Mouse (Mus musculus) adrenal gland, postnatal 14 days (tissue): Measurements from ENCODE around the gene Zmynd10. TPM values are rescaled to one million over a fixed set of nuclear protein-coding genes. Genes with fewer than 3 reads are reported as not detected.

ENCODE experiments used
- DNase-seq: peaks from one replicate; pipeline ENCODE4 v3.0.0; 2021; ENCODE audit warnings: mixed read lengths
- total RNA-seq: library from RNA; stranded (reverse); gene quantifications from 2 replicates; pipeline ENCODE4 v1.2.3, GENCODE M21; 2021

Zmynd10 gene
- total RNA-seq, 1 experiment from 2014 or later, result 0.19 TPM

DNA sequence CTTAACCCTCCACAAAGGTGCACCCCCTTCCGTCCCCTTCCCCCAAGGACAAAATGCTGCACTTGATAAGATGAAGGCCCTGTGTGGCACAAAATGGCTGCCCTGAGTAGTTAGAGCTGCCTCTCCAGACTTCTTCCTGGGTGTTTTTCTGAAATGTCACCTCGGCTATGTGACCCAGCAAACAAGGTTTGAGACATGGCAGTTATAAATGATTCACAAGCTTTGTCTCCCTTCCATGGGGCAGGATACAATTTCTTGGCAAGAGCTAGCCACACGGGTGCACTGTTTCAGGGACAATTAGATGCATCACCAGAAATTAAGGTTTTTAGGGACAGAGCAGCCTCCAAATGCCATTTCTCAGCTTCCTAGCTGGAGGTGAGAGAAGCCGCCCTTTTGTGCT, 6.7 kb upstream of the Zmynd10 start:
- peak; percentile 41 for DNase-seq

GRCm38 (mm10) chr9:107541005-107541404, 6.1 kb upstream of the Zmynd10 start:
- DNase-seq, result no peak

GRCm38 (mm10) chr9:107541474-107542351, 5.4 kb upstream of the Zmynd10 start, which contains the start of the genes Cyb561d2 and Nprl2:
Cyb561d2 (minus strand) TSS chr9:107542193.
Nprl2 (plus strand) TSS chr9:107542226.
- DNase-seq, result peak; percentile 97

GRCm38 (mm10) chr9:107542352-107542686, 4.8 kb upstream of the Zmynd10 start:
- no peak for DNase-seq

DNA sequence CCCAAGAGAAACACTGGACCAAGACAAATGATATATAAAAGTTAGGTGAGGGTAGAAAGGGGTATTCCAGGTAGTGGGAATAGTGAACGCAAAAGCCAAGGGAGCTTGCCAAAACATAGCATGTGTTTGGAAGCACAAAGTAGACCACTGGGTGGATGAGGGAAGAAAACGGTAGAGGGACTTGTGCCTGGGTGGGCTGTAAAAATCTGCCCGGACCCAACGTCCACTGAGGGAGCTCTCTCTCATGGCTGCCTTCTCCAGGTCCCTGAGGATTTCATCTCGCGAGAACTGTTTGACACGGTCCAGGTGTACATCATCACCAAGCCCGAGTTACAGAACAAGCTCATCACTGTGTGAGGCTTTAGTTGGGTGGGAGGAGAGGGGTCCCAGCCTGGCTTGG, 4.4 kb upstream of the Zmynd10 start:
- no peak for DNase-seq

- no peak for DNase-seq
Observed at GRCm38 (mm10) chr9:107543299-107543698, 3.8 kb upstream of the Zmynd10 start.

GRCm38 (mm10) chr9:107544196-107544700, 2.9 kb upstream of the Zmynd10 start:
- DNase-seq, result no peak

DNA sequence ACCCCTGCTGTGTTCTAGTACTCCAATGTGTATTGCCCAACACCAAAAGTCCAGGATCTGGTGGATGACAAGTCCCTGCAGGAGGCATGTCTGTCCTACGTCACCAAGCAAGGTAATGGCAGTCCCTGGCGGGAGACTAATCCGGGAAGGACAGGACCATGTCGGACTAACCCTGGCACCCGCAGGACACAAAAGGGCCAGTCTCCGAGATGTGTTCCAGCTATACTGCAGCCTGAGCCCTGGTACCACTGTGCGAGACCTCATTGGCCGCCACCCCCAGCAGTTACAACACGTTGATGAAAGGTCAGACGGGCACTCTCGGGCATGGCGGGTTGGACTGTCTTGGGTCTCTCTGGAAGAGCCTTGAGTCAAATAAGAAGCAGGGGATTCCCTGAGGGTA, 2.4 kb upstream of the Zmynd10 start:
- DNase-seq, result no peak

GRCm38 (mm10) chr9:107545199-107545598, 1.9 kb upstream of the Zmynd10 start:
- DNase-seq, result peak; percentile 7

- peak; percentile 86 for DNase-seq
Observed at GRCm38 (mm10) chr9:107545602-107546001, 1.5 kb upstream of the Zmynd10 start.

DNA sequence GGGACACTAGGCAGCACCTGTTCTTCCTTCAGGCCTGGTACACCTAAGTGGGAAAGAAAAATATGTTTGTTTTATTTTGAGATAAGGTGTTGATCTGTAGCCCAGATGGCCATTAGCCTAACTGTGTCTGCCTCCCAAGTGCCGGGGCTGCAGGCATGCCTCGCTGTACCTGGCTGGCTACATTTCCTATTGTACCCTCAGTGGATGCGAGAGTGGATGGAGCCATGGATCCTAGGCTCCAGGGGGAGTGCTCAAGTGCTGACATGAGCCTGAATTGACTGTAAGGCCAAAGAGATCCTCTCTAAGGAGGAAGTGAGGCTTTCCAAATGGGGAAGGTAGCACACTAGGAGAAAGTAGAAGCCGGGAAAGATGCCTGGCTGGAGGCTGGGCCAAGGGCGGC, 859 bp downstream of the Zmynd10 start:
- DNase-seq, result no peak

DNA sequence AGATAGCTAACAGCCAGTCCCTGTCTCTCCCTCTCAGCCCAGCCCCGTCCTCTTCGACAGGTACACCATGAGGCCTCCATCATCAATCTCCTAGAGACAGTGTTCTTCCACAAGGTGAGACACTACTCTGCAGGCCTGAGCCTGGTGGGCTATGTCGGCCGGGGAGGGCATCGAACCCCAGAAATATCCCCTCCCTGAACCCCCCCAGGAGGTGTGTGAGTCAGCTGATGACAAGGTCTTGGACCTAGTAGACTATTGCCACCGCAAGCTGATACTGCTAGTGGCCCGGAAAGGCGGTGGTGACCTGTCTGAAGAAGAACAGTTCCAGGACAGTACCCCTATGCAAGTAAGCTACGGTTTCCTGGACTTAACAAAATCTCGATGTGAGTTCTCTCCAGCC, 1.7 kb downstream of the Zmynd10 start:
- no peak for DNase-seq

- no peak for DNase-seq
Observed at GRCm38 (mm10) chr9:107549297-107550074, 2.4 kb downstream of the Zmynd10 start.

DNA sequence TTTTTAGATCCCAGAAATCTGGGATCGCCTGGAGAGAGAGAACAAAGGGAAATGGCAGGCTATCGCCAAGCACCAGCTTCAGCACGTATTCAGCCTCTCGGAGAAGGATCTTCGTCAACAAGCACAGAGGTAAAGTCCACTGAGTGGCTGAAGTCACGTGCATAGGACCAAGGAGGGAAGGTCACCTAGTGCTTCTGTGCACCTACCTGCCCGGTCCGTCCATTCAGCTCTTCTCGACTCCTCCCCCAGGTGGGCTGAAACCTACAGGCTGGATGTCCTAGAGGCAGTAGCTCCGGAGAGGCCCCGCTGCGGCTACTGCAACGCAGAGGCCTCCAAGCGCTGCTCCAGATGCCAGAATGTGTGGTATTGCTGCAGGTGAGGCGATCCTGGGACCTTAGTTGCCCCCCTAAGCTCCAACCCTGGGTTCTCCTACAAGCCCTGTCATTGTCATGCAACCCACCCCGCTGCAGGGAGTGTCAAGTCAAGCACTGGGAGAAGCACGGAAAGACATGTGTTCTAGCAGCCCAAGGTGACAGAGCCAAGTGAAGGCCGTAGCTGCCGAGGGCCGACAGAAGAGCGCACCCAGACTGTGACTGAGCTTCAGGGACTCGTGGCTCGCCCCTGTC, 3.5 kb downstream of the Zmynd10 start:
- no peak for DNase-seq

- peak; percentile 80 for DNase-seq
Observed at GRCm38 (mm10) chr9:107551117-107551889, 4.2 kb downstream of the Zmynd10 start, which contains the start of gene Rassf1. Rassf1 (plus strand) TSS chr9:107551555.

DNA sequence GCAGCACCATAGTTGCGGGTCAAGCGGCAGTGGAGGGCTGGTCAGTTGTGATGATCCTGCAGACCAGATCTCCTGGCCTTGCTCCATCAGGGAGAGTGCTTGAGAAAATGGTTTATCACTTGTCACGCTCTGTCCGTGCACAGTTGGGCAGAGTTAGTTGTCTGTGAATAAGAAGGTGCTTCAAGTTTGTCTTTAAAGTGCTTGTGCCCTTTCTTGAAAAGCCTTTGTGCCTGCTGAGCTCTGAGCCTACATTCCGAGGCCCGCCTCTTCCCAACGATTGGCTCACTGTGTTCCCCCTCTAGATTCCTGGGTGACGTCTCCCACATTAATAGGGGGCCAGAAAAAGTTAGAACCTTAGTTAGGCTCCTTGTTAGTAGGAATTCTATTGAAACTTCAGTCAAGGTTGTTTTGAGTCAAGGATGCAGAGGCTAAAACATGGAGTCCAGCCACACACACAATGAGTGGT, 4.8 kb downstream of the Zmynd10 start:
- DNase-seq, result no peak

GRCm38 (mm10) chr9:107552690-107553393, 5.7 kb downstream of the Zmynd10 start:
- no peak for DNase-seq

DNA sequence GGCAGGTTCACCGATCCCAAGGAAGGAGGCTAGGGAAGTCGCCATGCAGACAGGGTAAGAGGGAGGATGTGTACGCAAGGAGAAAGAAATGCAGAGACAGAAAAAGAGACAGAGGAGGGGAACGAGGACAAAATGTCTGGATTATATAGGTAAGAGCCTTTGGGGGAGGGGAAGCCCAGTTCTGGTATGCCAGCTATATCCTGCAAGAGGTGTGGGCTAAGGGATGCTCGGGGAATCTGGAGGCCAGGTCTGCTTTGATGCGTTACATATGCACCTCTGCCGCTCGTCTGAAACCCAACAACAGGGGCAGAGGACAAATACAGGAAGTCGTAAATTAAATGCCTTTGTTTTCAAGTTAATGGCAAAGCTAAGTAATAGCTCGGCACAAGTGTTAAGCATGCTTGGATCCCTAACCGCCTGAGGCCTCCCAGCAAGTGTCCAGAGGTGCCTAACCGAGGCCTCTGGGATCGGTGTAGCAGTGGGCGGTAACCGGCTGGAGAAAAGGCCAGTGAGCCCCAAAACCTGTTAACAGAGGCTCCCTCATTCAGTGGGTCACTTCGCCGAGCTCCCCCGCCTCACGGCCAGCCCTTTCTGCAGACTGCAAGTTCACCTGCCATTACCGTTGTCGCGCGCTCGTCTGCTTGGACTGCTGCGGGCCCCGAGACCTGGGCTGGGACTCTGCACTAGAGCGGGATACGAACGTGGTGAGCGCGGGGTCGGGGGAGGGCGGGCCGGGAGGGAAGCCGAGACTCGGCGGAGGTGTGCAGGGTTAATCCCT, 6.6 kb downstream of the Zmynd10 start:
- DNase-seq, result peak; percentile 64

DNA sequence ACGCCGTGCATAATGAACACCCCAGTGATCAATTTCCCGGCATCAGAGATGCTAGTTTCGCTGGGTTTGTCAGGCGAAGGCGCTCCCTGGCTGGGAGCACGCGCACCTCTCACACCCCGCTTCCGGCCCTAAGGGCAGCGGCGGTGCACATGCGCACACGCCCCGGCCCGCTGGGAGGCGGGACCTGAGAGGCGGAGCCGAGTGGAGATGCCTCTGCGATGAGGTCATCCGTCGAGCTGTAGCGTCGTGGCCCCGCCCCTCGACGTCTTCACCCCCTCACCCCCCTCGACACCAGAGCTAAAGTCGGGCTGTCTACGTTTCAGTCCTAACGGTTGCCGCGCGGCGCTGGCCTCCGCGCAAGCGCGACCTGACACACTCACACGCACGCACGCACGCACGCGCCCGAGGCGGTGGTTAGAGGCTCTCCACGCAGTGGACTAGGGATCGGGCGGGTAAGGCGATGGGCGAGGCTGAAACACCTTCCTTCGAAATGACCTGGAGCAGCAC, 7.3 kb downstream of the Zmynd10 start:
- DNase-seq, result peak; percentile 97

DNA sequence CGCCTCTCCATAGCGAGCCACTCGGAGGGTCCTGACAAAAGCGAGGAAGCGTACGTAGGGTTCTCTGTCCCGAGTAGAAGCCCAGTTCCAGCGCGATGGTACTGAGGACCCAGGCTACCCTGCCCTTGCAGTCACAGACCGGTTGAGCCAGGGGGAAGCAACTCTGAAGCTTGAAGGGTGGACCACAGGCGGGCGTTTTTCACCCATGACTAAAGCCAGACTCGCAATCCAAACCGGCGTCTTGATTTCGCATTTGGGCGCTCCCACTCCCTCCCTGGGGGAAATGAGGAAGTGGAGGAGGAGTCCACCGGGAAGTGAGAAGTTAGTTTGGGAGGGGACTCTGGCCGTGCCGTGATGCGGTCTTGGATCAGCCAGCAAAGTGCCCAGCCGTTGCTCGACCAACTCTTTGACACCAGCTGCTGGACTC, 7.9 kb downstream of the Zmynd10 start:
- peak; percentile 78 for DNase-seq
